Mouse (Mus musculus) frontal cortex, adult (tissue): ENCODE data around the gene Gtf2b.

Experiments used
- ATAC-seq: cut with Nextera tagmentation; 2 replicates; pipeline ENCODE4 v1.9.2; 2017; ENCODE audit warnings: mild to moderate bottlenecking, moderate library complexity, mixed read lengths; ENCODE audit not compliant: low TSS enrichment

Gene Gtf2b

DNA sequence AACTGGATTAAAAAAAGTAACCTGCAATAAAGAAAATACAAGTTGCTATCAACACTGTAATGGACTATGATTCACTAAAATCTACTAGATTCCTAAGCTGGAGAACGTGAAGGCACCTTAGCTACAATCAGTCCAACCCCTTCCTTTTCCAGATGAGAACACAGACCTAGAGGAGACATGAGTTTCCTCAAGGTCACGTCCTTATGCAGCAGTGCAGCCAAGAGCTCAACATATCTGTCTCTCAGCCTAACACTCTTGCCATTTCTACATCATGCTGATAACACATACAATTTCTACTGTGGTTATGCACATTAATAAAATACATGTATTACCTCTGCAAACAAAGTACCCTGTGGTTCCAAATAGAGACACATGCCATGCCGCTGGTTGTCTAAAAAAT lies 46.7 kb downstream of the Gtf2b start:
- no peak for ATAC-seq

DNA sequence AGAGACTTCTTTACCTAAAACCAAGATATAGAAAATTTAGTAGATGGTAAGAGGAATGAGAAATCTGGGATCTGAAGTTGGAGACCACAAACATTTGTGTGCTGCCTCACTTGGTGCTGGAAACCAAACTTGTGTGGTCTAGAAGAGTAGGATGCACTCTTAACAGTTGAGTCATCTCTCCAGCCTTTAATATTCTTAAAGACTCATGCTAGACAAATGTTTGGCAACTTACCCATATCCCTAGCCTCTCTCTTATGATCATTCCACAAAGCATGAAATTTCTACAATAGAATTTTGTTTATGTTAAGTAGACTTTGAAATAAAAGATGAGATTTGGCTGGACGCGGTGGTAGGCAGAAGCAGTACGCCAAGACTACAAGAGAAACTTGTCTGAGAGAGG lies 52.7 kb downstream of the Gtf2b start:
- ATAC-seq, result no peak

DNA sequence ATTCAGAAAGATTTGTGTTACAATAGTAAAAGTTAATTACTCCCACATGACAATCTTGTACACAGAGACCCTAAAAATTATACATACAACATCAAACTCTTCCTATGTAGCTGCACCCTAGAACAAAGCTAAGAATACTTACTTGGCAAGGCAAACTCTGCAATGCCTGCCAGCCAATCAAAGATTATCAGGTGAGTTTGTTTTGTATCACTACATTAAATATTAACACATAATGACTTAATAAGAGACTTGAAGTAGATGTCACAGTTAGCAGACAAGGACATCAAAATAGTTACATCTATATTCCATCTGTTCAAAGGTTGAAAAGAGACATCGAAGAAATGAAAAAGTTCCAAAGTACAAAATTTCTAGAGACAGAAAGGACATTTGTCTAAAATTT lies 58.8 kb downstream of the Gtf2b start:
- ATAC-seq, result no peak

DNA sequence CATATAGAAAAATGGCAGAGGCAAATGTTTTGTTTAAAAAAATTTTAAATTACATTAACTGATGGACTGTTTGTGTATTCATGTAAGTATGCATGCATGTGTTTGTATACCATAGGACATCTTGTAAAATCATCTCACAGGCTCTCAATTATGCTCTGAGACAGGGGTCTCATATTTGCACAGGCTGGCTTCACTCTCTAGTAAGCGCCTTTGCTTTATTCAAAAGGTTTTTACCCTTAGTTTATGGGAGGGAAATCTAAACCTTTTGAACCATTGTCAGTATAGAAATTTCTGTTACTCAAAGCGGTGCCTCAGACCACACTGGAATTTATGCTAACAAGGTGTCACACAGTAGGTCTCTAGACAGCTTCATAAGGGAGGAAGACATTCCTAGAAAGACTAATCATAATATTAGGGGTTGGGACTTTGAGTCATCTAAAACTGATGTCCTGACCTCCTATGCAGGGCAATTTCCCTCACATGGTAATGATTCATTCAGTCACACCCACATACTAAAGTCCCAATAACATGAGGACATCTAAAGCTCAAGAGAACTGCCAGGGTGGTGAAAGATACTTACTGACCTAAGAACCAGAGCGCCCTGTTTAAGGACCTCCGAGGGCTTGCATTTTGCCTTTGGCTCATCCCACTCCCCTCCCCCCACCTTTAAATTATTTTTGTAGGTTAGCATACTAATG lies 61.8 kb downstream of the Gtf2b start:
- ATAC-seq, result no peak

DNA sequence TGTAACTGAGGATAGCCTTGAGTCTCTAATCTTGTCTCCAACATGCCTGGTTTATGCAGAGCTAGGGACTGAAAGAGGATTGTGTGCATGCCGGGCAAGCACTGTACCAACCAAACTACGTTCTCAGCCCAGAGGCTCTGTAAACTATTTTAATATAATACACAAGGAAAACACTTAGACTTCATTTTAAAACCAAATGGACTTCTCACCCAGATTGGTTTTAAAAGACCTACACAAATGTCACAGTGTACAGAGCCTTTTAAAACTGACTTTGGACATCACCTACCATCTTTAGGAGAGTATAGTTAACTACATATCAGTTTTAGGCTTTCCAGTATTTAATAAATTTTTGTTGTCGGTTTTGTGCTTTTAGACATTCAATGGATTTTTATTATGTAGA lies 68.1 kb downstream of the Gtf2b start:
- peak; percentile 50 for ATAC-seq
